17 mouse cellular contexts compared by ENCODE assay signal in genomic region chr1:134274483-134274920, GRCm38 (mm10). TPM values are rescaled to one million over a fixed set of nuclear protein-coding genes. Genes with fewer than 3 reads are reported as not detected.
DNase-seq lines count a peak whose midpoint lies in the region; ATAC-seq and TF ChIP-seq lines count a peak whose summit lies in the region.
"Had no signal": no experiment of that assay in that cellular context is flagged by ENCODE, and none has a peak within 500 bp of the region (broad histone marks: within the 10 kb centered on the region; RNA-seq: fewer than 3 reads in every experiment).

No protein-coding gene starts in this region.

- no peak overlapping the region for H3K4me2 ChIP-seq in forebrain, postnatal 0 days (ENCODE audit: low read depth)
- H3K4me2 ChIP-seq: heart, embryonic 13.5 days; liver, embryonic 15.5 days; midbrain, embryonic 15.5 days had no signal

- peaks cover 16% of the 10 kb centered on the region; the same call in 1 of the 2 replicates for H3K4me1 ChIP-seq in forebrain, postnatal 0 days (ENCODE audit: insufficient read depth)
- H3K4me1 ChIP-seq: liver, embryonic 15.5 days had no signal

- no peak for TF ChIP-seq CTCF in forebrain, postnatal 0 days (IDR thresholded peaks at IDR 0.05; ENCODE audit: low read depth)

- H3K4me3 ChIP-seq in forebrain, postnatal 0 days (ENCODE audit: low read depth, low read length): no peak overlapping the region
- H3K4me3 ChIP-seq: heart, embryonic 13.5 days; liver, embryonic 15.5 days; midbrain, embryonic 15.5 days had no signal

- DNase-seq in gastrocnemius, adult 8-10 months (ENCODE audit: low spot score in 2 of 2): peak; percentile 44 to 60
- DNase-seq in gastrocnemius, postnatal 10 days: no peak
- peak; percentile 97 for DNase-seq in brain, adult 2 months (ENCODE audit: low read depth, low spot score)
- peak; percentile 86 to 90 for DNase-seq in cerebellum, adult 18-20 months
- DNase-seq in forebrain, postnatal 0 days: peak; percentile 45
- no peak for DNase-seq in thymus, postnatal 14 days
- DNase-seq in layer of hippocampus, postnatal 36 days: no peak
- no peak for DNase-seq in lung, postnatal 25 days (ENCODE audit: low spot score)
- DNase-seq: adrenal gland, adult 8-10 months; layer of hippocampus, adult 9-11 months had no signal

- no peaks in the 10 kb centered on the region for H3K36me3 ChIP-seq in forebrain, postnatal 0 days (ENCODE audit: insufficient read depth)
- H3K36me3 ChIP-seq: heart, embryonic 13.5 days; liver, embryonic 15.5 days; midbrain, embryonic 15.5 days had no signal

- H3K27me3 ChIP-seq in forebrain, postnatal 0 days (ENCODE audit: insufficient read depth, low read length): no peaks in the 10 kb centered on the region
- H3K27me3 ChIP-seq: heart, embryonic 13.5 days; liver, embryonic 15.5 days; midbrain, embryonic 15.5 days had no signal

- no peak overlapping the region for H3K9ac ChIP-seq in forebrain, postnatal 0 days
- H3K9ac ChIP-seq: heart, embryonic 13.5 days; liver, embryonic 15.5 days; midbrain, embryonic 15.5 days had no signal

- no peaks in the 10 kb centered on the region for H3K9me3 ChIP-seq in forebrain, postnatal 0 days (ENCODE audit: low read length)
- H3K9me3 ChIP-seq: heart, embryonic 13.5 days; liver, embryonic 15.5 days; midbrain, embryonic 15.5 days had no signal

- peak overlapping the region; percentile 55 for H3K27ac ChIP-seq in forebrain, postnatal 0 days (ENCODE audit: low read depth, low read length)
- H3K27ac ChIP-seq: heart, embryonic 13.5 days; liver, embryonic 15.5 days; macrophage had no signal

- 65% methylated on average over 7 of the region's 7 CpGs for WGBS in forebrain, postnatal 0 days

- peak; percentile 36; the same call in 1 of the 2 replicates for ATAC-seq in forebrain, postnatal 0 days
- ATAC-seq: midbrain, embryonic 15.5 days had no signal

RNA-seq across cellular contexts. Expression of gene Myog, which starts 15.3 kb away (rescaled TPM):
- 10 to 100 TPM in 3 of 4 experiments, 1 to 10 TPM in 1; 7.6 to 16.5 (median 15.4) TPM for total RNA-seq in gastrocnemius, adult 8-10 months (2022)
- 100 to 1,000 TPM; 135 to 142 TPM for total RNA-seq in gastrocnemius, postnatal 10 days (2021)
- total RNA-seq in forebrain, postnatal 0 days (2014; rRNA removed): 0.08 and 0.29 TPM in 2 replicates
- 0.19 and 0.28 TPM in 2 replicates for polyA plus RNA-seq in forebrain, postnatal 0 days (2015; fragmentation: Nextera tagmentation; extraction: Ambion mirVana)
- total RNA-seq in layer of hippocampus, postnatal 36 days (2021): not detected
- total RNA-seq: adrenal gland, adult 8-10 months; hematopoietic stem cell, adult 5-6 weeks; neutrophil, adult 5-6 weeks had no signal
- polyA plus RNA-seq: gonadal fat pad, adult 2 months; macrophage had no signal

RNA-seq across cellular contexts. Expression of gene Adora1, which starts 39.3 kb away (rescaled TPM):
- under 1 TPM; 0.19 to 0.97 (median 0.69) TPM for total RNA-seq in gastrocnemius, adult 8-10 months (2022)
- total RNA-seq in gastrocnemius, postnatal 10 days (2021): under 1 TPM; 0.90 to 0.96 TPM
- 38.4 and 41.5 TPM in 2 replicates for total RNA-seq in forebrain, postnatal 0 days (2014; rRNA removed)
- 29.3 and 37.5 TPM in 2 replicates for polyA plus RNA-seq in forebrain, postnatal 0 days (2015; fragmentation: Nextera tagmentation; extraction: Ambion mirVana)
- total RNA-seq in layer of hippocampus, postnatal 36 days (2021): 100 to 1,000 TPM; 216 to 224 TPM
- total RNA-seq: neutrophil, adult 5-6 weeks had no signal
- polyA plus RNA-seq: macrophage had no signal

RNA-seq across cellular contexts. Expression of gene Ppfia4, which starts 58.2 kb away (rescaled TPM):
- under 1 TPM; 0.21 to 0.65 (median 0.55) TPM for total RNA-seq in gastrocnemius, adult 8-10 months (2022)
- 10 to 100 TPM; 11.2 to 13.7 TPM for total RNA-seq in gastrocnemius, postnatal 10 days (2021)
- 26.9 and 31.9 TPM in 2 replicates for total RNA-seq in forebrain, postnatal 0 days (2014; rRNA removed)
- 12.7 and 17.5 TPM in 2 replicates for polyA plus RNA-seq in forebrain, postnatal 0 days (2015; fragmentation: Nextera tagmentation; extraction: Ambion mirVana)
- 10 to 100 TPM; 68.8 to 70.0 TPM for total RNA-seq in layer of hippocampus, postnatal 36 days (2021)

Comparison
In these comparisons a context has a peak if more than half of its experiments do, and no peak if none do; other contexts are left out.
1. DNase-seq: peak in gastrocnemius, adult 8-10 months (2 of 2), brain, adult 2 months (single experiment), cerebellum, adult 18-20 months (2 of 2) and forebrain, postnatal 0 days (single experiment); none in gastrocnemius, postnatal 10 days (single experiment), thymus, postnatal 14 days (single experiment), layer of hippocampus, postnatal 36 days (0 of 2) and lung, postnatal 25 days (single experiment).
2. RNA of gene Myog, which starts 15.3 kb away (total RNA-seq): 135 to 142 TPM in gastrocnemius, postnatal 10 days; 7.6 to 16.5 TPM in gastrocnemius, adult 8-10 months, 0.08 to 0.29 TPM in forebrain, postnatal 0 days and not detected in layer of hippocampus, postnatal 36 days; every median in the first group is over 4 times any median in the second.
3. RNA of gene Ppfia4, which starts 58.2 kb away (total RNA-seq): 68.8 to 70.0 TPM in layer of hippocampus, postnatal 36 days, 26.9 to 31.9 TPM in forebrain, postnatal 0 days and 11.2 to 13.7 TPM in gastrocnemius, postnatal 10 days; 0.21 to 0.65 TPM in gastrocnemius, adult 8-10 months; every median in the first group is over 4 times any median in the second.
4. RNA of gene Adora1, which starts 39.3 kb away (total RNA-seq): 216 to 224 TPM in layer of hippocampus, postnatal 36 days and 38.4 to 41.5 TPM in forebrain, postnatal 0 days; 0.90 to 0.96 TPM in gastrocnemius, postnatal 10 days and 0.19 to 0.97 TPM in gastrocnemius, adult 8-10 months; every median in the first group is over 10 times any median in the second.